Mouse (Mus musculus): ENCODE data around the gene Fars2. TPM values are rescaled to one million over a fixed set of nuclear protein-coding genes. Genes with fewer than 3 reads are reported as not detected.

Gene Fars2
- polyA plus RNA-seq, 1 experiment from 2014 or later: 33.4 TPM

DNA sequence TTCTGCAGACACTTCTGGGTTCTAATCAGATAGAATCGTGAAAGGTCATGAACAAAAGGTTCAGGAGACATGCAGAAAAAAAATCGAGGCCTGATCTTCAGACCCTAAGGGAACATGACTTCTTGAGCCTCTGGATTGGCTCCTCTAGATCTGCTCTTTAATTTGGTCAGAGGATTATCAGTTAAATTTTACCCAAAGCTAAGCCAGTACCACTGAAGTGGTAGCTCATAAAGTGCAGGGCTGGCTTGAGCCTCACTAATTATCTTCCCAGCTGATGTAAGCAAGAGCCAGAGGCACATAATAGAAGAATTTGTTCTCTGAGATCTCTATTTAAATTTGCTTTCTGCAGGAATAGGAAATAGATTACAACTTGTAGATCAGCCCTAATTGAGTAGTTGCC is 188.1 kb downstream of the Fars2 start:
- no peak for ATAC-seq (ENCODE audit: insufficient number of reproducible peaks, low FRiP score, low TSS enrichment, low read depth)
- no peaks in the 10 kb centered on the region for H3K9me3 ChIP-seq
- H3K27ac ChIP-seq: no peak overlapping the region
- no peaks in the 10 kb centered on the region for H3K36me3 ChIP-seq
- H3K4me3 ChIP-seq: no peak overlapping the region
- H3K9ac ChIP-seq: no peak overlapping the region
- H3K4me1 ChIP-seq: 0 out of 2 replicates have a peak, but pooled peaks cover 6% of the 10 kb centered on the region
- H3K27me3 ChIP-seq: no peaks in the 10 kb centered on the region
- WGBS: 54% methylated on average over 2 of the region's 2 CpGs
- H3K4me2 ChIP-seq: no peak overlapping the region

DNA sequence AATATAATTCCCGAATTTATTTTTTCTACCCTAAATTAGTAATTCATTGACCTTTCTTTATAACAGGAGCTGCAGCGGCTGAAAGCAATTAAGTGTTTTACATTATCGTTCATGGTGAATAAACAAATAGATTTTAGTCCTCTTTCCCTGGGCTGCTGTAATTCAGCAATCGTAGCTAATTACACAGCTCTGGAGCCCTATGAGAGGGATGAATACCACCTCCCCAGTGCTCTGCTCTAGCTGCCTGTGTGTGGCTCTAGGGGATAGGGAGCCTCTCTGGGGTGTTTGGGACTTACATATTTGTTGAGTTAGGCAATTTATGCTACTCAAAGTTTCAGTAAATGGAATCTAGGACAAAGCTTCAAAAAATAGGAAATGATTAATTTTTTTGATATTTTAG is 190.2 kb downstream of the Fars2 start:
- Histone ChIP-seq H3K4me1 (0 out of 2 replicates have a peak, but pooled peaks cover 6% of the 10 kb centered on the region), H3K4me3 (no peak overlapping the region), H3K9ac (no peak overlapping the region), H3K27me3 (no peaks in the 10 kb centered on the region), H3K27ac (no peak overlapping the region), H3K9me3 (no peaks in the 10 kb centered on the region), H3K4me2 (no peak overlapping the region), H3K36me3 (no peaks in the 10 kb centered on the region)
- 66% methylated on average over 4 of the region's 4 CpGs for WGBS
- ATAC-seq (ENCODE audit: insufficient number of reproducible peaks, low FRiP score, low TSS enrichment, low read depth): no peak

DNA sequence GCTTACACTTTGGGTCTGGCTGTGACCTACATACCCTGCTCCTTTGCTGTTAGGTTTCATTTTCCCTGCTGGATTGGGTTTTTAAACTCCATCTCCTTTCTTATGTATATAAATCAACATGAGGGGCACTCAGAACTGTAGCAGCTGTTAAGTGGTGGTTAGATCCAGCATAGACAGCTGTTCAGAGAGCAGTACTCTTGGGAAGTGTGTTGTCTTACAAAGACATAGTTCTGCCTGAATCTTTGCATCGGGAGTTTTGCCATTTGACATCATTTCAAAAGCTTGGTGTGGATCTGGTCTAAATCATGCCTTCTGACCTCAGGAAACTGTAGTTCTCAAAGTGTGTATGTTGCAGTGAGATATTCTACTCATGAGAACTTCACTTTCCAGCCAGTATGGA is 191.9 kb downstream of the Fars2 start:
- Histone ChIP-seq H3K9me3 (no peaks in the 10 kb centered on the region), H3K4me3 (no peak overlapping the region), H3K36me3 (no peaks in the 10 kb centered on the region), H3K27ac (0 out of 2 replicates have a peak overlapping the region, but pooled peaks have one; percentile 11), H3K4me1 (0 out of 2 replicates have a peak, but pooled peaks cover 6% of the 10 kb centered on the region), H3K4me2 (no peak overlapping the region), H3K9ac (no peak overlapping the region), H3K27me3 (no peaks in the 10 kb centered on the region)
- ATAC-seq (ENCODE audit: insufficient number of reproducible peaks, low FRiP score, low TSS enrichment, low read depth): no peak
- 57% methylated on average over 1 of the region's 1 CpGs for WGBS

DNA sequence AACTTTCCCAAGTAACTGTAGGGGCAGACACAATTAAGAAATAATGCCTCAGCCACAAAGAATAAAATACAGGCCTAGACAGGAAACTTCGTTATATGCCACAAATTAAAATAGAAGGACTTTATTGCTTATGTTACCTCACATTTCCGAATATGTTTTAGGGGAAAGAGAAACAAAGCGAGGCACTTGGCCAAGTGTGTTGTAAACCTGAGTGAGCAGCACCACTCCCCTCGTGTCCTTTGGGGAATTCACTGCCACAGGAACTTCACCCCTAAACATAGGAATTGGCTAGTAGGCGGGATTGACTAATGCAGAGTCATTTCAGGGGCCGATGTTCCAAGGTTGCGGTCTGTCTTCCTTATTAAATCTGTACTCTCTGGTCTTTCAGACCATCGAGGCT is 197.0 kb downstream of the Fars2 start:
- H3K4me2 ChIP-seq: no peak overlapping the region
- no peak overlapping the region for H3K27ac ChIP-seq
- H3K4me1 ChIP-seq: 0 out of 2 replicates have a peak, but pooled peaks cover 3% of the 10 kb centered on the region
- no peak overlapping the region for H3K9ac ChIP-seq
- no peaks in the 10 kb centered on the region for H3K36me3 ChIP-seq
- H3K9me3 ChIP-seq: no peaks in the 10 kb centered on the region
- 53% methylated on average over 8 of the region's 8 CpGs for WGBS
- ATAC-seq (ENCODE audit: insufficient number of reproducible peaks, low FRiP score, low TSS enrichment, low read depth): no peak
- H3K27me3 ChIP-seq: no peaks in the 10 kb centered on the region
- H3K4me3 ChIP-seq: no peak overlapping the region

DNA sequence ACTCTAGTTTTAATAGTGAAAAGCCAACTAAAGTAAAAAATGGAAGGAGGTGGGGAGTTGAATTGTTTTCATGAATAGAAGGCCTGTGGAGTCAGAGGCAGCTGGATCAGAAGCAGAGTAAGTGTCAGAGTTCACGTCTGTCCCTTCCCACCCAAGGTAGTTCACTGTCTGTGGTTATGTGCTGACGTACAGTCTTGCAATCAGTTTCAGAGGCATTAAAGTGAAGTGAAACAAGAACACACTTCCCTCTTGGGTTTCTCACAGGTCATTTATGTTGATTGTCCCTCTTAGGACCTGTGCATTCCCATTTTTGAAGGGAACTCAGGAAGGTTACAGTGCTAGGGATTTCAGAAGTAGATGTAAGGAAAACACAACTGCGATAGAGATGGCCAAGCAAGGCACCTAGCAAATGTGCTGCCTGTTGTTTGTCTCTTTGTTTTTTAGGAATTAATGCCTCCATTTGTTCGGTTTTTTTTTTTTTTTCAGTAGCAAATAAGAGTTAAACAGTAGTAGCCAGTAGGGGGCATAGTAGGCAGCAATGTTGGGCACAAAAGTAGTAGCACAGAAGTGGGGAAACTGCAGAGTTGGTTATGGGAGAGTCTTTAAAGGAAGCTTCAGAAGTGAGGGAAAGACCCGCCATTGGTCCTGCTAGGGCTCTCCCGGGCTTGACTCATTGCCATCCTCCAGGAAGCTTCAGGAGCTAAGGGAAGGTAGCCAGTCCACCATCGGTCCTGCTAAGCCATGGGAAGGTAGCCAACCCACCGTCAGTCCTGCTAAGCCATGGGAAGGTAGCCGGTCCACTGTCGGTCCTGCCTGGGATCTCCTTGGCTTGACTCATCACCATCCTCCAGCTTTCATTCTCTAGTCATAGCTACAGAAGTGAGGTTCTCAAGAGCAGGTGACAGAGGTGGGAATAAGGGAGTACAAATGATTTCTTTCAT is 197.9 kb downstream of the Fars2 start:
- Histone ChIP-seq H3K9me3 (no peaks in the 10 kb centered on the region), H3K4me3 (no peak overlapping the region), H3K27ac (no peak overlapping the region), H3K4me2 (no peak overlapping the region), H3K4me1 (no peaks in the 10 kb centered on the region), H3K36me3 (no peaks in the 10 kb centered on the region), H3K27me3 (no peaks in the 10 kb centered on the region), H3K9ac (no peak overlapping the region)
- no peak for ATAC-seq (ENCODE audit: insufficient number of reproducible peaks, low FRiP score, low TSS enrichment, low read depth)
- 87% methylated on average over 10 of the region's 10 CpGs for WGBS

DNA sequence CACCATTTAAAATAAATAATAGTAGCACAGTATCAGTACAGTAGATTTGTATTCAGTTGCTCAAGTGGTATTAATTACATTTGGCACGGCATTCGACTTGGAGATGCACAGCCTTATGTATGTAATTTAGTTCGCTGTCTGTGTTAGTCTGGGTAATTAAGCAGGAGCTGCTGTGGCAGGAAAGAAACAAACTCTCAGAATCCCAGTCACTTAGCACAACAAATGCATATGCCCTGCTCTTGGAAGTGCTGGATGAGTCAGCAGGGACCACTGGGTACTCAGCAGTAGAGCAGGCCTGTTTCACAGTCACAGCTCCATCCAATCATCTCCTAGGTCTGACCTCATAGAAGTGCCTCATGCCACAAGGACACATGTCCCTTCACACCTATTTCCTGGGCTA is 200.6 kb downstream of the Fars2 start:
- H3K9me3 ChIP-seq: no peaks in the 10 kb centered on the region
- WGBS: 70% methylated on average over 3 of the region's 3 CpGs

DNA sequence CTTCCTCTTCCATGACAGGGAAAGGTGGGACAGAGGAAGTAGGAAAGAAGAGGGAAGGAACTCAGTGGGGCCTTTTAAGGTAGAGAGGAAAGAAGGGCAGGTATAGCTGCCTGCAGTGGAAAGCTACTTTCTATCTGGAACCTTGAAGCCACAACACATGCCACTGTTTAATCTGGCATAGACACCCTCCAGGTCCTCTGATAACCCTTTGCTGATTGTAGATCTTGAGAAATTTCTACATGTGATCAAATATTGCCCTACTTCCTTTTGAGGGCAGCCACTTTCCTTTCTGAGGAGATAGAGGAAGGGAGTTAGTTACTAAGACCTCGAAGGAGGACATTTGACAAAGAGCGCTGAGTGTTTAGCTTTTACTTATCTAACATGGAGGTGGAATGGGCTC is 207.4 kb downstream of the Fars2 start:
- no peak for ATAC-seq (ENCODE audit: insufficient number of reproducible peaks, low FRiP score, low TSS enrichment, low read depth)
- no peak overlapping the region for H3K4me2 ChIP-seq
- H3K27ac ChIP-seq: no peak overlapping the region
- H3K36me3 ChIP-seq: no peaks in the 10 kb centered on the region
- H3K9ac ChIP-seq: no peak overlapping the region
- no peaks in the 10 kb centered on the region for H3K4me1 ChIP-seq
- no peaks in the 10 kb centered on the region for H3K9me3 ChIP-seq
- WGBS: 90% methylated on average over 2 of the region's 2 CpGs
- H3K27me3 ChIP-seq: no peaks in the 10 kb centered on the region
- H3K4me3 ChIP-seq: no peak overlapping the region

More for the DNA sequence above, 200.6 kb downstream of the Fars2 start:
- no peak for ATAC-seq (ENCODE audit: insufficient number of reproducible peaks, low FRiP score, low TSS enrichment, low read depth)
- Histone ChIP-seq H3K27ac (no peak overlapping the region), H3K4me1 (no peaks in the 10 kb centered on the region), H3K36me3 (no peaks in the 10 kb centered on the region), H3K9ac (no peak overlapping the region), H3K27me3 (no peaks in the 10 kb centered on the region), H3K4me2 (no peak overlapping the region), H3K4me3 (no peak overlapping the region)

DNA sequence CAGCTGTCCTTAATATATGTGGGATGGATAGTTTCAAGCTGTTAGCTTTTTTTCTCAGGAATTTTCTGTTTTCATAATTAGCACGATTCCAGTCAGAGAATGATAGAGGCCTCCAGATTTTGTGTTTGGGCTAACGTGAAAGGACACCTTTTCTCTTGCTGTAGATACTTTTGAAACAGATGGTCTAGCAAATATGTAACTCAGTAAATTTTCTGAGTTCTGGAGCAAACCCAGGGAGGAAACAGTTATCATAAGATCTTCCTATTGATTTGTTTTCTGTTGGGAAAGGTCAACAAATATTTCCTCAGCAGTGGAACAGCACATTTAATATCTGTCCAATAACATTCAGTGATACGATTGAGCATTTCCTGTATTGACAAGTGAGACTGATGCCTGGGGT is 209.3 kb downstream of the Fars2 start:
- no peak for ATAC-seq (ENCODE audit: insufficient number of reproducible peaks, low FRiP score, low TSS enrichment, low read depth)
- H3K4me2 ChIP-seq: no peak overlapping the region
- no peaks in the 10 kb centered on the region for H3K27me3 ChIP-seq
- 55% methylated on average over 3 of the region's 3 CpGs for WGBS
- H3K36me3 ChIP-seq: no peaks in the 10 kb centered on the region
- no peak overlapping the region for H3K27ac ChIP-seq
- H3K4me3 ChIP-seq: no peak overlapping the region
- no peaks in the 10 kb centered on the region for H3K4me1 ChIP-seq
- no peaks in the 10 kb centered on the region for H3K9me3 ChIP-seq
- no peak overlapping the region for H3K9ac ChIP-seq

DNA sequence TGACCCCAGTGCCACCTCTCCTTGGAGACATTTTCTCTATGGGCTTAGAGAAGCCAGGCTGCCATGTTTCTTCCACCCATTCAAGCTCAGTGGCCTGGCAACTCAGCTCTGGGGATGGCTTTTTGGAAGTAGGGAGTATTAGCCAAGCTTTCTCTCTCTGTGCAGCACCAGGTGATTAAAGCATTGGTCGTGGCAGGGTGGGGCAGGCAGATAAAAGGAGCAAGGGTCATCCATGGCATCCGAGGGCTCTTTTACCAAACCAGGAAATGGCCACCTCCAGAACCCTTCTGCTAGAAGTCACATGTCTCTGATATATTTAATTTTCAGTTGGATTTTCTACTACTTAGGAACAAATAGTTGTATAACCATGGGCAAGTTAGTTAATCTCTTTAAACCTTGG is 212.7 kb downstream of the Fars2 start:
- no peak overlapping the region for H3K9ac ChIP-seq
- no peaks in the 10 kb centered on the region for H3K9me3 ChIP-seq
- H3K4me2 ChIP-seq: no peak overlapping the region
- no peaks in the 10 kb centered on the region for H3K27me3 ChIP-seq
- H3K4me3 ChIP-seq: no peak overlapping the region
- ATAC-seq (ENCODE audit: insufficient number of reproducible peaks, low FRiP score, low TSS enrichment, low read depth): no peak
- 56% methylated on average over 2 of the region's 2 CpGs for WGBS
- H3K4me1 ChIP-seq: no peaks in the 10 kb centered on the region
- H3K36me3 ChIP-seq: no peaks in the 10 kb centered on the region
- H3K27ac ChIP-seq: no peak overlapping the region

DNA sequence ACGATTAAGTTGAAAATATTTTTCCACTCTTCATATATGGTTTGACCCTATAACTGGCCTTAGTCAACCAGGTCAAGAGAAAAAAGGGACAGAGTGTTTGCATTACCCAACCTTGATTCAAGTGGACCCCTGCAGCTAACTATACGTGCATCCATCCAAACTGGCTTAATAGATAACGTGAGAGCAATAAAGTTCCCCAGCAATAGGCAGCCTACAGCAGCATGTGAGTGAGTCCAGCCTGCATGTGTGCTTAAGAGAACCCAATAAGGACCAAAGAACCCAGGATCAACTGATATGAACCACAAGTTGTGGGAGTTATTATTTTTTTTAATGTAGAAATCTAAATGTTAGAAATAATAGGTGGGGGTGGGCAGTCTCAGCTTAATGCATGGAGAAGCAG is 213.3 kb downstream of the Fars2 start:
- Histone ChIP-seq H3K9ac (no peak overlapping the region), H3K4me2 (no peak overlapping the region), H3K4me1 (no peaks in the 10 kb centered on the region), H3K36me3 (no peaks in the 10 kb centered on the region), H3K9me3 (no peaks in the 10 kb centered on the region), H3K27ac (no peak overlapping the region), H3K27me3 (no peaks in the 10 kb centered on the region), H3K4me3 (no peak overlapping the region)
- 69% methylated on average over 3 of the region's 3 CpGs for WGBS
- no peak for ATAC-seq (ENCODE audit: insufficient number of reproducible peaks, low FRiP score, low TSS enrichment, low read depth)

DNA sequence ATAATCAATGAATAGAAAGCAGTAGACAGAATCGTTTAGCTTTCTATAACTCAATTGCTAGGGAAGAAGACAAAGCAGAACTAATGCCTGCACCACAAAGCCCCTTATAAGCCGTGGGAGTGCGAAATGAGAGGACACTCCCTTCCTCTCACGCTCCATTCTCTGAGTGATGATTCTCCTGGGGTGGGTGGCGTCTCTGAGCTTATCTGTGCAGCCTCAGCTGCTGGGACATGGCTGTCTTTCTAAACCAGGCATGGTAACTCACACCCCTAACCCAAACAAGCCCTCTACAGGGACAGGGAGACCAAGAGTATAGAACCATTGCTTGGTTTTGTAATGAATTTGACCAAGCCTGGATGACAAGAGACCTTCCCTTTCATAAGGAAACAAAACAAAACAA is 217.5 kb downstream of the Fars2 start:
- H3K27ac ChIP-seq: no peak overlapping the region
- H3K27me3 ChIP-seq: no peaks in the 10 kb centered on the region
- H3K4me2 ChIP-seq: no peak overlapping the region
- ATAC-seq (ENCODE audit: insufficient number of reproducible peaks, low FRiP score, low TSS enrichment, low read depth): no peak
- H3K36me3 ChIP-seq: no peaks in the 10 kb centered on the region
- 86% methylated on average over 5 of the region's 5 CpGs for WGBS
- no peaks in the 10 kb centered on the region for H3K4me1 ChIP-seq
- H3K4me3 ChIP-seq: no peak overlapping the region
- H3K9ac ChIP-seq: no peak overlapping the region
- H3K9me3 ChIP-seq: no peaks in the 10 kb centered on the region

DNA sequence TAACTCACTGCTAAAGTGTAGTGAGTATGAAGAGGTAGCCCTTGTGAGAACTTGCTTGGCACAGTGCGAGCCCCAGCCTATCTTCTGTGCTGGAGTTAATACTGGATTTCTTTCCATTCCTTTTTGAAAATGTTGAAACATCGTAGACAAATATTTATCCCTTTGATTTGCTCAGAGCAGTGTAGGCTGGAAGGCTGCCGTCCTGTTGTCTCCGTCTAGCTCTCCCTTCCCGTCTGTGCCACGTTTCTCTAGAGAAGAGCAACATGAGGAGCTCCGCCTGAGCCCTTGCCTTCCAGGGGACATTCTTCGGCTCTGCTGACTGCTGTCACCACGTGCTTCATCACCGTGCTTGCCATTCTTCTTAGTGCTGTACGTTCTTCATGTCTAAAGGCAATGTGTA is 234.3 kb downstream of the Fars2 start:
- no peaks in the 10 kb centered on the region for H3K9me3 ChIP-seq
- H3K4me1 ChIP-seq: no peaks in the 10 kb centered on the region
- no peaks in the 10 kb centered on the region for H3K36me3 ChIP-seq
- no peak overlapping the region for H3K27ac ChIP-seq
- no peaks in the 10 kb centered on the region for H3K27me3 ChIP-seq
- H3K4me3 ChIP-seq: no peak overlapping the region
- H3K9ac ChIP-seq: no peak overlapping the region
- 71% methylated on average over 11 of the region's 11 CpGs for WGBS
- ATAC-seq (ENCODE audit: insufficient number of reproducible peaks, low FRiP score, low TSS enrichment, low read depth): no peak
- no peak overlapping the region for H3K4me2 ChIP-seq
